Mouse (Mus musculus) liver, embryonic 15.5 days (tissue): Measurements from ENCODE around the gene Casq1. TPM values are rescaled to one million over a fixed set of nuclear protein-coding genes. Genes with fewer than 3 reads are reported as not detected.

Experiments used
- ATAC-seq: fragments of 200-750 bp; cut with Nextera tagmentation; 2 replicates; pipeline ENCODE4 v1.8.0; 2017; ENCODE audit warnings: moderate number of reproducible peaks, mild to moderate bottlenecking, moderate library complexity; ENCODE audit not compliant: insufficient read depth
- H3K27ac ChIP-seq: fragments of 300-500 bp; sonication (generic); replicated peaks from 2 replicates; pipeline ENCODE4 v1.5.1; 2015; ENCODE audit warnings: mild to moderate bottlenecking, inconsistent platforms
- H3K27me3 ChIP-seq: fragments of 300-500 bp; sonication (generic); 2 replicates; pipeline ENCODE4 v1.6.1; 2015; ENCODE audit warnings: mild to moderate bottlenecking, inconsistent platforms
- H3K36me3 ChIP-seq: fragments of 300-500 bp; sonication (generic); replicated peaks from 2 replicates; pipeline ENCODE4 v1.6.1; 2015; ENCODE audit warnings: moderate library complexity, mild to moderate bottlenecking, inconsistent platforms
- H3K4me1 ChIP-seq: fragments of 300-500 bp; sonication (generic); replicated peaks from 2 replicates; pipeline ENCODE4 v1.6.1; 2015; ENCODE audit warnings: inconsistent platforms
- H3K4me2 ChIP-seq: fragments of 300-500 bp; sonication (generic); 2 replicates; pipeline ENCODE4 v1.6.1; 2015; ENCODE audit warnings: moderate library complexity, mild to moderate bottlenecking, inconsistent platforms
- H3K4me3 ChIP-seq: fragments of 300-500 bp; sonication (generic); replicated peaks from 2 replicates; pipeline ENCODE4 v1.5.1; 2015; ENCODE audit warnings: mild to moderate bottlenecking, inconsistent platforms
- H3K9ac ChIP-seq: fragments of 300-500 bp; sonication (generic); 2 replicates; pipeline ENCODE4 v1.6.1; 2015; ENCODE audit warnings: moderate library complexity, mild to moderate bottlenecking, inconsistent platforms
- H3K9me3 ChIP-seq: fragments of 300-500 bp; sonication (generic); replicated peaks from 2 replicates; pipeline ENCODE4 v1.6.1; 2016; ENCODE audit warnings: inconsistent platforms
- WGBS: fragments of 180-500 bp; shearing (Covaris S2); methylation state at CpG from one replicate; pipeline ENCODE4 v1.1.7; 2015; ENCODE audit warnings: mixed read lengths; ENCODE audit not compliant: insufficient replicate concordance; 5-methylcytosine and 5-hydroxymethylcytosine counted together
- polyA plus RNA-seq: library from polyadenylated mRNA; unstranded; fragments of >200 nt; fragmentation: Nextera tagmentation; extraction: Ambion mirVana; gene quantifications from 2 replicates; pipeline ENCODE4 v1.2.1, GENCODE M21; 2015

Casq1 gene
- polyA plus RNA-seq, 1 experiment from 2014 or later: 5.0 TPM

DNA sequence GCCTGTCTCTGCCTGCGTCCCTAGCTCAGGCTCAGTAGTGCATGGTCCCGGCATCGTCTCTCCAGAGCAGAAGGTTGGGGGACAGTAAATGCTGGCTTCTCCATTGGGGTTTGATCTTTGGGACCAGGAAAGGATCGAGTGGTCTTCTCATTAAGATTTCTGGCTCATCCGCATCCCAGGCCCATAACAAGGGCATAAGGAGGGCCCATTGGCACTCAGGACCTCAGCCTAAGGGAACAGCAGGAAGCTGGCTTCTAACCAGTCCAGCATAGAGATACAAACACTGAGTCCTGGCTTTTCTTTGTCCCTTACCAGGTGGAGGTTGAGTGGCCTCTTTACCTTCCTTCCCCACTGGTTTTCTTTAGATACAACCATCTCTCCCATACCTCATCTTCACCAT lies 21.8 kb downstream of the Casq1 start:
- no peak for ATAC-seq
- H3K27ac ChIP-seq: no peak overlapping the region
- 77% methylated on average over 5 of the region's 5 CpGs for WGBS
- H3K27me3 ChIP-seq: no peaks in the 10 kb centered on the region
- H3K9me3 ChIP-seq: no peaks in the 10 kb centered on the region
- H3K4me3 ChIP-seq: no peak overlapping the region
- peaks cover 13% of the 10 kb centered on the region for H3K4me1 ChIP-seq
- H3K4me2 ChIP-seq: no peak overlapping the region
- H3K9ac ChIP-seq: no peak overlapping the region
- peaks cover 86% of the 10 kb centered on the region for H3K36me3 ChIP-seq

- peaks cover 87% of the 10 kb centered on the region for H3K36me3 ChIP-seq
- no peak overlapping the region for H3K9ac ChIP-seq
- no peaks in the 10 kb centered on the region for H3K27me3 ChIP-seq
- peaks cover 6% of the 10 kb centered on the region for H3K4me1 ChIP-seq
- no peak for ATAC-seq
- 80% methylated on average over 3 of the region's 3 CpGs for WGBS
- no peak overlapping the region for H3K27ac ChIP-seq
- H3K4me2 ChIP-seq: no peak overlapping the region
- H3K4me3 ChIP-seq: no peak overlapping the region
- H3K9me3 ChIP-seq: no peaks in the 10 kb centered on the region
Observed at GRCm38 (mm10) chr1:172197146-172197545, 22.5 kb downstream of the Casq1 start.

GRCm38 (mm10) chr1:172194435-172194834 lies 25.2 kb downstream of the Casq1 start:
- H3K27ac ChIP-seq: no peak overlapping the region
- WGBS: 84% methylated on average over 8 of the region's 8 CpGs
- H3K9me3 ChIP-seq: no peaks in the 10 kb centered on the region
- ATAC-seq: no peak
- no peak overlapping the region for H3K9ac ChIP-seq
- no peak overlapping the region for H3K4me3 ChIP-seq
- no peaks in the 10 kb centered on the region for H3K4me1 ChIP-seq
- peaks cover 94% of the 10 kb centered on the region for H3K36me3 ChIP-seq
- no peaks in the 10 kb centered on the region for H3K27me3 ChIP-seq
- no peak overlapping the region for H3K4me2 ChIP-seq

GRCm38 (mm10) chr1:172192217-172192616 lies 27.5 kb downstream of the Casq1 start:
- Histone ChIP-seq H3K4me3 (no peak overlapping the region), H3K9ac (no peak overlapping the region), H3K4me2 (no peak overlapping the region), H3K27ac (no peak overlapping the region), H3K36me3 (peaks cover 95% of the 10 kb centered on the region), H3K9me3 (no peaks in the 10 kb centered on the region), H3K4me1 (no peaks in the 10 kb centered on the region), H3K27me3 (no peaks in the 10 kb centered on the region)
- no peak for ATAC-seq
- WGBS: 91% methylated on average over 3 of the region's 3 CpGs

DNA sequence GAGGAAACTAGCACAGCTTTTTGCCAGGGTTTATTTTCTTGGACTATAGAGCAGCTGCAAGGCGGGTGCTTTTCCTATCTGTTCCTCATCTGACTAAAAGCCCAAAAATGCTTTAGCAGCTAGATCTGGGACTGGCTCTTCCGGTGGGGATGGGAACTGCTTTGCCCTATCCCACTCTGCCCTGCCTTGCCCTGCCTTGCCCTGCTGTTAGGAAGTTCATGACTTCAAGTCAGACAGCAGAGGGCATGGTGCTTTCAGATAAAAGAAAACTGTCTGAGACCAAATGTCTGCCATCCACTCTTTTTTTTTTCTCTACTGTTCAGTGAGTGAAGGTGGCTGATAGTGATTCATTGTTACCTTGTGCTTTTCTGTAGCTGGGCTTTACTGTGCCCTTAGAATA lies 28.1 kb downstream of the Casq1 start:
- ATAC-seq: no peak
- Histone ChIP-seq H3K4me3 (no peak overlapping the region), H3K9me3 (no peaks in the 10 kb centered on the region), H3K27ac (no peak overlapping the region), H3K36me3 (peaks cover 95% of the 10 kb centered on the region), H3K4me2 (no peak overlapping the region), H3K4me1 (no peaks in the 10 kb centered on the region), H3K27me3 (no peaks in the 10 kb centered on the region), H3K9ac (no peak overlapping the region)
- 81% methylated on average over 2 of the region's 2 CpGs for WGBS

DNA sequence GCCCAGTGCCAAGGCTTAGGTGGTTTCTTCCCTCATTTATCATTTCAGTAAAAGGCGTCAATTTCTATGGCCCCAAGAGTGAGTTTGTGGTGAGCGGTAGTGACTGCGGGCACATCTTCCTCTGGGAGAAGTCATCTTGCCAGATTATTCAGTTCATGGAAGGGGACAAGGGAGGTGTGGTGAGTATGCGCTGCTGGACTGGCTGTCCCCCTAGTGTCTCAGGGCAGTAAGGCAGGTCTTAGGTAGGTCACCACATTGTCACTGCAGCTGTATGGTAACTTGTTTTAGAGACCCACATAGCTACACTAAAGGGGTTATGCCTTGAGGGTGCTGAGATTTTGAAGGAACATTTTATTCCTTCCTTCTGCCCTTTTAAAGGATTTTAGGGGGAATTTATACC lies 30.8 kb downstream of the Casq1 start:
- H3K4me2 ChIP-seq: no peak overlapping the region
- 75% methylated on average over 4 of the region's 4 CpGs for WGBS
- no peak overlapping the region for H3K4me3 ChIP-seq
- H3K27me3 ChIP-seq: no peaks in the 10 kb centered on the region
- no peaks in the 10 kb centered on the region for H3K9me3 ChIP-seq
- no peak overlapping the region for H3K9ac ChIP-seq
- H3K27ac ChIP-seq: no peak overlapping the region
- ATAC-seq: no peak
- H3K4me1 ChIP-seq: no peaks in the 10 kb centered on the region
- peaks cover 91% of the 10 kb centered on the region for H3K36me3 ChIP-seq

DNA sequence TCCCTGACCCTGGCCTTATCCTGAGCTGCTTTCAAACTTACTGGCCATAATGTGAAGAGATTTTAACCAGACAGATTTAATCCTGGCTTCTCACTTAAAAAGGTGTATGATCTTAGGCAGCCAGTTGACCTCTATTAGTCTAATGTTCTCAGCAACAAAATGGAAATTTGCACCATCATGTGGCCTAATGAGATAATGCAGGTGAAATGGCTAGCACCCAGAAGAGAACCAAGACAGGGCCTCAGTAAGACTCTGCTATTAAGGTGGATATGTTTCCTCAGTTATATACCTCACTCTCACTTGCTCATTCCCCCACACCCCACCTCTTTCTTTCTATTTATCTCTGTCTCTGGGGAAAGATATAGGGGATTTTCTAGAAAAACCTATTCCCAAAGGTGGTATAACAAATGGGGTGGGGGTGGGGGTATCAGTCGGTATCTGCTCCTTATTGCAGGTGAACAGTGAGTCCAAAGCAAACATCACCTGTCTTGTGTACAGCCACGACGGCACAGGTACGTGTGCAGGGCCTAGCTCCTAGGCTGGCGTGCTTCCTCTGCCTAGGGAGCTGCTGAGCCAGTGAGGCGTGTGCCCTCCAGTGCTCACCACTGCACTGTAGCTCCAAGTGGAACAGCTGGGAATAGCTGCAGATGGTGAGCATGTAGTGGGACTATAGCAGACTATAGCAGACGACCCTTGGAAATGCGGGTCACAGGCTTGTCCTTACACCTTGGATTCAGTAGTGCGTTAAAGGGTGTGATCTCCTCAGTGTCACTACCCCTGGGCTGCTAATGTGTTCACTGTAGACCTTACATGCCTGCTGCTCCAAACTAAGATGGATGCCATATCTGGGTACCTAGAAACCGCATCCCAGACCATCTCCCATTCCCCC lies 33.0 kb downstream of the Casq1 start:
- WGBS: 92% methylated on average over 10 of the region's 10 CpGs
- Histone ChIP-seq H3K9ac (no peak overlapping the region), H3K4me1 (no peaks in the 10 kb centered on the region), H3K36me3 (peaks cover 87% of the 10 kb centered on the region), H3K4me2 (no peak overlapping the region), H3K27me3 (no peaks in the 10 kb centered on the region), H3K4me3 (no peak overlapping the region), H3K9me3 (no peaks in the 10 kb centered on the region), H3K27ac (no peak overlapping the region)
- ATAC-seq: no peak

- Histone ChIP-seq H3K4me2 (no peak overlapping the region), H3K4me3 (no peak overlapping the region), H3K9ac (no peak overlapping the region), H3K4me1 (no peaks in the 10 kb centered on the region), H3K36me3 (peaks cover 85% of the 10 kb centered on the region), H3K27me3 (no peaks in the 10 kb centered on the region), H3K27ac (no peak overlapping the region), H3K9me3 (no peaks in the 10 kb centered on the region)
- no peak for ATAC-seq
Observed at GRCm38 (mm10) chr1:172183915-172184314, 35.8 kb downstream of the Casq1 start.

GRCm38 (mm10) chr1:172183056-172183455 lies 36.6 kb downstream of the Casq1 start:
- peaks cover 85% of the 10 kb centered on the region for H3K36me3 ChIP-seq
- H3K4me1 ChIP-seq: no peaks in the 10 kb centered on the region
- ATAC-seq: no peak
- H3K9me3 ChIP-seq: no peaks in the 10 kb centered on the region
- no peaks in the 10 kb centered on the region for H3K27me3 ChIP-seq
- H3K4me2 ChIP-seq: no peak overlapping the region
- 90% methylated on average over 6 of the region's 6 CpGs for WGBS
- H3K9ac ChIP-seq: no peak overlapping the region
- no peak overlapping the region for H3K4me3 ChIP-seq
- no peak overlapping the region for H3K27ac ChIP-seq

GRCm38 (mm10) chr1:172181777-172182176 lies 37.9 kb downstream of the Casq1 start:
- H3K4me2 ChIP-seq: no peak overlapping the region
- no peak overlapping the region for H3K4me3 ChIP-seq
- no peaks in the 10 kb centered on the region for H3K4me1 ChIP-seq
- H3K9me3 ChIP-seq: no peaks in the 10 kb centered on the region
- H3K27ac ChIP-seq: no peak overlapping the region
- no peak for ATAC-seq
- peaks cover 84% of the 10 kb centered on the region for H3K36me3 ChIP-seq
- WGBS: 84% methylated on average over 3 of the region's 3 CpGs
- no peak overlapping the region for H3K9ac ChIP-seq
- H3K27me3 ChIP-seq: no peaks in the 10 kb centered on the region

GRCm38 (mm10) chr1:172180881-172181280 lies 38.8 kb downstream of the Casq1 start:
- 79% methylated on average over 4 of the region's 4 CpGs for WGBS
- Histone ChIP-seq H3K9ac (no peak overlapping the region), H3K4me3 (no peak overlapping the region), H3K4me1 (no peaks in the 10 kb centered on the region), H3K27me3 (no peaks in the 10 kb centered on the region), H3K36me3 (peaks cover 83% of the 10 kb centered on the region), H3K9me3 (no peaks in the 10 kb centered on the region), H3K4me2 (no peak overlapping the region), H3K27ac (no peak overlapping the region)
- no peak for ATAC-seq

- H3K4me3 ChIP-seq: no peak overlapping the region
- no peak overlapping the region for H3K4me2 ChIP-seq
- no peaks in the 10 kb centered on the region for H3K27me3 ChIP-seq
- no peak for ATAC-seq
- 79% methylated on average over 7 of the region's 7 CpGs for WGBS
- H3K27ac ChIP-seq: no peak overlapping the region
- no peak overlapping the region for H3K9ac ChIP-seq
- peaks cover 85% of the 10 kb centered on the region for H3K36me3 ChIP-seq
- H3K9me3 ChIP-seq: no peaks in the 10 kb centered on the region
- no peaks in the 10 kb centered on the region for H3K4me1 ChIP-seq
Observed at GRCm38 (mm10) chr1:172179102-172179501, 40.6 kb downstream of the Casq1 start.
